In genomic region chr5:52470991-52471801, GRCm38 (mm10) we compare ENCODE assay signal across 8 mouse cellular contexts. TPM values are rescaled to one million over a fixed set of nuclear protein-coding genes. Genes with fewer than 3 reads are reported as not detected.
A peak's percentile ranks its signal among the peaks of the same experiment; 100 is the strongest.
DNase-seq lines count a peak whose midpoint lies in the region; ATAC-seq and TF ChIP-seq lines count a peak whose summit lies in the region.

TSS of gene Ccdc149 (minus strand) at chr5:52471521.

- H3K4me2 ChIP-seq in forebrain, embryonic 14.5 days (ENCODE audit: low read length) = peak within 1 kb of the TSS; percentile 78
- peak within 1 kb of the TSS; percentile 89 for H3K4me2 ChIP-seq in heart, embryonic 16.5 days (ENCODE audit: low read depth, low read length)

- peak; percentile 94 for ATAC-seq in forebrain, embryonic 14.5 days
- ATAC-seq in heart, embryonic 16.5 days (replicated peaks; ENCODE audit: extremely low read depth, insufficient read depth, low FRiP score) = peak; percentile 79

- TF ChIP-seq POLR2A in liver, adult 2 months (IDR thresholded peaks at IDR 0.05; ENCODE audit: extremely low read depth, insufficient read depth, low read length) = no peak

- no peaks in the 10 kb centered on the region for H3K9me3 ChIP-seq in forebrain, embryonic 14.5 days (replicated peaks; ENCODE audit: control insufficient read depth, low read length)
- no peaks in the 10 kb centered on the region for H3K9me3 ChIP-seq in heart, embryonic 16.5 days (replicated peaks; ENCODE audit: control insufficient read depth, low read length)

- peak within 1 kb of the TSS; percentile 82 for H3K27ac ChIP-seq in forebrain, embryonic 14.5 days (ENCODE audit: low read depth, low read length)
- H3K27ac ChIP-seq in heart, embryonic 16.5 days (ENCODE audit: low read length) = no peak within 1 kb of the TSS
- peak within 1 kb of the TSS; percentile 27; the same call in 1 of the 2 replicates for H3K27ac ChIP-seq in liver, adult 2 months (replicated peaks; ENCODE audit: insufficient read depth, low read depth, low read length)

- no peaks in the 10 kb centered on the region for H3K36me3 ChIP-seq in forebrain, embryonic 14.5 days (ENCODE audit: control insufficient read depth, insufficient read depth, low read length)
- no peaks in the 10 kb centered on the region for H3K36me3 ChIP-seq in heart, embryonic 16.5 days (ENCODE audit: control insufficient read depth, insufficient read depth)
- H3K36me3 ChIP-seq in liver, adult 2 months (ENCODE audit: control insufficient read depth, insufficient read depth, low read length) = no peaks in the 10 kb centered on the region

- H3K27me3 ChIP-seq in forebrain, embryonic 14.5 days (replicated peaks; ENCODE audit: control insufficient read depth, insufficient read depth, low read length) = no peaks in the 10 kb centered on the region
- H3K27me3 ChIP-seq in heart, embryonic 16.5 days (ENCODE audit: control insufficient read depth, insufficient read depth, low read length) = no peaks in the 10 kb centered on the region
- no peaks in the 10 kb centered on the region for H3K27me3 ChIP-seq in liver, adult 2 months (ENCODE audit: control insufficient read depth, insufficient read depth, low read length)

- peak; percentile 63 to 70 for DNase-seq in urinary bladder, adult 18-20 months (ENCODE audit: low spot score in 2 of 2)
- DNase-seq in urinary bladder, postnatal 10 days (ENCODE audit: low spot score) = no peak
- DNase-seq in forebrain, embryonic 14.5 days (ENCODE audit: low spot score) = peak; percentile 85
- DNase-seq in kidney, postnatal 25 days = peak; percentile 69 to 90
- peak; percentile 71 for DNase-seq in liver, adult 2 months (ENCODE audit: extremely low read depth, low read depth, low spot score)
- peak; percentile 62 for DNase-seq in neural tube, embryonic 10.5 days (ENCODE audit: extremely low spot score, low spot score)
- DNase-seq in testis, postnatal 14 days (ENCODE audit: low spot score) = peak; percentile 45

- peak within 1 kb of the TSS; percentile 67 for H3K4me3 ChIP-seq in forebrain, embryonic 14.5 days (ENCODE audit: low read depth, low read length)
- peak within 1 kb of the TSS; percentile 74 for H3K4me3 ChIP-seq in heart, embryonic 16.5 days (ENCODE audit: low read length)
- peak within 1 kb of the TSS; percentile 85 for H3K4me3 ChIP-seq in liver, adult 2 months (ENCODE audit: insufficient read depth, low read depth, low read length)

- peaks cover 6% of the 10 kb centered on the region for H3K4me1 ChIP-seq in forebrain, embryonic 14.5 days (ENCODE audit: control insufficient read depth, insufficient read depth, low read length)
- H3K4me1 ChIP-seq in heart, embryonic 16.5 days (ENCODE audit: control insufficient read depth, insufficient read depth, low read length) = 0 out of 2 replicates have a peak, but pooled peaks cover 7% of the 10 kb centered on the region
- peaks cover 5% of the 10 kb centered on the region for H3K4me1 ChIP-seq in liver, adult 2 months (ENCODE audit: control insufficient read depth, insufficient read depth, low read length)

- no peaks in the 10 kb centered on the region for H3K79me2 ChIP-seq in liver, adult 2 months (ENCODE audit: control insufficient read depth, insufficient read depth, low read length)

- no peak for TF ChIP-seq CTCF in liver, adult 2 months (IDR thresholded peaks at IDR 0.05; ENCODE audit: low read depth, low read length)

- H3K9ac ChIP-seq in forebrain, embryonic 14.5 days (ENCODE audit: low read length) = peak within 1 kb of the TSS; percentile 94
- H3K9ac ChIP-seq in heart, embryonic 16.5 days (ENCODE audit: low read length) = peak within 1 kb of the TSS; percentile 82
- H3K9ac ChIP-seq in liver, adult 2 months (ENCODE audit: low read depth, low read length) = peak within 1 kb of the TSS; percentile 94

- under 1% methylated on average over 47 of the region's 65 CpGs for WGBS in forebrain, embryonic 14.5 days
- WGBS in heart, embryonic 16.5 days = 1% methylated on average over 62 of the region's 65 CpGs
- under 1% methylated on average over 51 of the region's 65 CpGs for WGBS in liver, adult 2 months

RNA-seq across cellular contexts. Expression of gene Ccdc149, which starts in this region (rescaled TPM):
- polyA plus RNA-seq in forebrain, embryonic 14.5 days (2014; fragmentation: Nextera tagmentation; extraction: Ambion mirVana) = 8.5 and 9.6 TPM in 2 replicates
- 2.9 and 3.3 TPM in 2 replicates for polyA plus RNA-seq in heart, embryonic 16.5 days (2015; fragmentation: Nextera tagmentation; extraction: Ambion mirVana)
- total RNA-seq in liver, adult 2 months (2014; rRNA removed) = 0.83 and 1.2 TPM in 2 replicates
- polyA plus RNA-seq in liver, adult 2 months (2012; rRNA removed) = 0.42 and 0.43 TPM in 2 replicates
